Mouse (Mus musculus) erythroblast, embryonic 14.5 days (primary cell): ENCODE results near the gene Cdiptos. TPM values are rescaled to one million over a fixed set of nuclear protein-coding genes. Genes with fewer than 3 reads are reported as not detected.

ENCODE experiments used
- H3K27me3 ChIP-seq: 2 replicates; pipeline ENCODE4 v1.6.1; 2012; ENCODE audit warnings: inconsistent platforms; ENCODE audit not compliant: control insufficient read depth
- H3K36me3 ChIP-seq: 2 replicates; pipeline ENCODE4 v1.6.1; 2012; ENCODE audit warnings: mild to moderate bottlenecking, inconsistent platforms; ENCODE audit not compliant: control insufficient read depth
- H3K4me1 ChIP-seq: 2 replicates; pipeline ENCODE4 v1.6.1; 2012; ENCODE audit warnings: inconsistent platforms; ENCODE audit not compliant: control insufficient read depth
- H3K4me3 ChIP-seq: replicated peaks from 2 replicates; pipeline ENCODE3; 2012; ENCODE audit warnings: moderate library complexity, mild to moderate bottlenecking, inconsistent platforms
- H3K9me3 ChIP-seq: 2 replicates; pipeline ENCODE4 v1.6.1; 2012; ENCODE audit warnings: low read length, inconsistent platforms, mixed read lengths; ENCODE audit not compliant: control insufficient read depth
- GATA1 ChIP-seq: IDR thresholded peaks from 2 replicates; pipeline ENCODE4 v1.6.1; 2012; ENCODE audit warnings: low read length, inconsistent platforms, mixed read lengths
- TAL1 ChIP-seq: IDR thresholded peaks from 3 replicates; pipeline ENCODE4 v1.6.1; 2012; ENCODE audit warnings: low read length, inconsistent platforms, mixed read lengths
- polyA plus RNA-seq: library from polyadenylated mRNA; stranded (reverse); fragments of >175 nt; gene quantifications from 2 replicates; pipeline ENCODE4 v1.2.3, GENCODE M21; 2012

Gene Cdiptos
- not detected in 2 replicates for polyA plus RNA-seq

DNA sequence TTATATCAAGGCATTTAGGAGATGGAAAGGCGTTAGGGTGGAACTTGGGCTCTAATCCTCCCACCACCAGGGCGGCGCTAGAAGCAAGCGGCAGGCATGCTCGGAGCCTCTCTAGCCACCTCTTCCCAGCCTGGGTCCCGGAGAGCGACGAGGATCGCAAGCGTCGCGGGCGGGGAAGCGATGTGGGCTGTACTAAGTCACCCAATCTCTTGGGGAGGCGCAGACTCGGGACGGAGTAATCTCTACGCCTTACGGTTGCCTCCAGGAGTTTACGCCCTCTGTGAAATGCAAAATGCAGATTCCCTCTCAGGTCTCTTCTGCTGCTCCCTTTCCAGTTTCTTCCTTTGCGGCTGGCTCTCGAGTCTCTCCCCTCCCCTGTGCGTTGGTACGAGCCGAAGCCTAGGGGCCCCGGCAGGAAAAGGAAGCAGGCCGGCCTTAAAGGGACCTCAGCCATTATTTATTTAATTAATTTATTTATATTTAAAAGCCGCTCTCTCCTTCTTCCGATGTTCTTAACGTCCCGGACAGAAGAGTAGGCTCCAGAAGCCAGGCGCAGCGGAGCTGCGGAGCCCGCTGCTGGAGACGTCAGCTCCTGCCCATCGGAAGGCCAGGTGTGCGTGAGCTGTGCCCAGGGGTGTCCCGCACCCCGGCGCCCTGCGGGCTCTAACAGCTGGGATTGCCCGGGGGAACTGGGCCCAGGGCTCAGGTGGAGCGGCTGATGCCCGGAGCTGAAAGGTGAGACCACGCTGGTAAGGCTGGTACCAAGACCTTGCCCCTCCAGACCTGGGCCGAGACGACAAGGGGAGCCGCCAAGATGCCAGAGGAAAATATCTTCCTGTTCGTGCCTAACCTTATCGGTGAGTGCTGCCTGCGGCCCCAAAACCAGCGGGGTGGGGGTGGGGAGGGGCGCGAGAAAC lies at the start of gene Cdiptos:
Cdiptos (minus strand) TSS at position 149 of the 917 bp plus-strand sequence.
- peaks cover 35% of the 10 kb centered on the region for H3K36me3 ChIP-seq
- no peaks in the 10 kb centered on the region for H3K9me3 ChIP-seq
- TF ChIP-seq TAL1: no peak
- TF ChIP-seq GATA1: no peak

DNA sequence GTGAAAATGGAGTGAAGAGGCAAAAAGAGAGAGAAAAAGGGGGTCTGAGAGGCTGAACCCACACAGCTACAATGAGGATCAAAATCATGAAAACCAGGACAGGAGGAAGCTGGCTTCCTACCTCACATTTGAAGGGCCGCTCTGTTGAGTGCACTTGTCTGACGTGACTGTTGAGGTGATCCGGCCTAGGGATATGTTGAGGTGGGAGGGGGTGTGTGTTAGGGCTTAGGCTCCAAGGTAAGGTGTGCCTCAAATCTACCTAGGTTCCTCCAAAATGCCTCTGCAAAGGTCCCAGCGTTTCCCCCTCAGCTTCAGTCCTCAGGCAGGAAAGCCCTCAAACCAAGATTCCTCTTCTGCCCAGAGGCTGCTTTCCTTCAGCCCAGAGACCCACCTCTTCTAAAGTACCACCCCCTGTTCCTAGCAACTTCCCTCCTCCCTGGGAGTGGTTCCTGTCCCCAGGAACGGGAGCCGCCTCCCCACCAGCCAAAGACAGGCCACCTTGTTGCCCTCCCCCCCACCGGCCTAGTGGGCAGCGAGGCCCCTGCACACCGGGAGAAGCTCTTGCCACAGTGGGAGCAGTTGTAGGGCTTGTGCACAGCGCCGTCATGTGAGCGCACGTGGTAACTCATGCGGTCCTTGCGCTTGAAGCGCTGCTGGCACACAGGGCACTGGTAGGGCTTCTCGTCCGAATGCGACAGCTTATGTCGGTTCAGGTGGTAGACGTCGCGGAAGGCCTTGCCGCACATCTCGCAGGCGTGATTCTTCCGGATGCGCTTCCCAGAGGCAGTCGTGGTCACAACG lies 49.1 kb upstream of the Cdiptos start:
- Histone ChIP-seq H3K36me3 (peaks cover 73% of the 10 kb centered on the region), H3K9me3 (no peaks in the 10 kb centered on the region), H3K27me3 (peaks cover 7% of the 10 kb centered on the region), H3K4me3 (peak overlapping the region; percentile 94), H3K4me1 (peaks cover 76% of the 10 kb centered on the region)
- TF ChIP-seq GATA1: no peak
- TF ChIP-seq TAL1: no peak

More for the DNA sequence above, at the start of gene Cdiptos:
- Histone ChIP-seq H3K4me3 (peak within 1 kb of the TSS; percentile 79), H3K27me3 (0 out of 2 replicates have a peak, but pooled peaks cover 4% of the 10 kb centered on the region), H3K4me1 (peaks cover 47% of the 10 kb centered on the region)

DNA sequence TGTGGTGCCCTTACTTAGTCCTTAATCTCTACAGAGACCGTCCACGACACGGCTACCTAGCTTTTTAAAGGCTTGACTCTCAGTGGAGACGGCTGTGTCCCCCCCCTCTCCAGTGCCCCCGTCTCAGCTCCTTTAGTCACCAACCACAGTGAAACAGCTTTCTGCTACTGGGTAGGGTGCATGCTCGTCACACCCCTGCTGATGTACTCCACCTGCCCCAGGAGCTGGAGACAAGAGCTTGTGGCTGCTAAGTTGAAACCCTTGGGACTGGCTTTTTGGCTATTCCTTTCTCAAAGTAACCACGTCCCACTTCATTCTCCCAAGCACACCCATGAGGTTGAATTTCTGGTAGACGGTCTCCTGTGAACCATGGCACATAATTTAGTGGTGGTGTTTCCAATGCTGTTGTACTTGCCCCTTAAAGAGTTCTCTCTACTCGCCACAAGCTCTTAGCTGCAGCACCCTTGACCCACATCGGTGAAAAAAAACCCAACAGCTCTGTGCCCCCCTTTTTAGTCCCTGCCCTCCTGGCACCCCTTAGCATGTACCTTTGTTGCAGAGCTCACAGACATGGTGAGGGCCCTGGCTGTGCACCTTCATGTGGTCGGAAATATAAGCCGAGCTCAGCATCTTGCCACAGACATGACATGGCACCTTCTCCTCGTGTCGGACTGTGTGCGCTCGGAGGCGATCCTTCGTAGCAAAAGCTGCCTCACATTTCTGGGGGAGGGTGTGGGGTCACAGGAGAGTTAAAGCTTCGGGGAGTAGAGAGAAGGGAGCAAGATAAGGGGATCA lies 48.2 kb upstream of the Cdiptos start:
- peaks cover 64% of the 10 kb centered on the region for H3K36me3 ChIP-seq
- peaks cover 71% of the 10 kb centered on the region for H3K4me1 ChIP-seq
- TF ChIP-seq TAL1 (no peak), GATA1 (no peak)
- peak overlapping the region; percentile 94 for H3K4me3 ChIP-seq
- H3K9me3 ChIP-seq: no peaks in the 10 kb centered on the region
- peaks cover 7% of the 10 kb centered on the region for H3K27me3 ChIP-seq

DNA sequence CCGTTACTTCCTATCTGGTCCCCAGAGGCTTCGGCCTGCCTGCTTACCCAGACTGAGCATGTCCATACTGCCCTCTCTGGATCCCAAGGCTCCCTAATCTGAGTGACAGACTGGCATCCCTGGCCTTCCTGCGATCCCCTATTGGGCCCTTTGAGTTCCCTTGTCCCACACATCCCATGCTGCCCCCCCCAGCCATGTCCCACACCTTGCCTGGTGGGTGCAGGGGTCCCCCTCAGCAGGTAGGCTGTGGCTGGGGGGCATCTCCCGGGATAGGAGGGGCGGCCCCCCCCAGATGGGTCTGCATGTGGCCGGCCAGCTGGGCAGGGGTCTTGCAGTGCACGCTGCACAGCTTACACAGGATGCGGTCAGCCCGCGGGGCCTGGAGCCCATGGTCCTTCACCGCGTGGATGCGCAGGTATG lies 47.4 kb upstream of the Cdiptos start:
- TF ChIP-seq TAL1 (no peak), GATA1 (no peak)
- Histone ChIP-seq H3K4me3 (peak overlapping the region; percentile 94), H3K4me1 (peaks cover 63% of the 10 kb centered on the region), H3K9me3 (no peaks in the 10 kb centered on the region), H3K27me3 (peaks cover 7% of the 10 kb centered on the region), H3K36me3 (peaks cover 56% of the 10 kb centered on the region)

DNA sequence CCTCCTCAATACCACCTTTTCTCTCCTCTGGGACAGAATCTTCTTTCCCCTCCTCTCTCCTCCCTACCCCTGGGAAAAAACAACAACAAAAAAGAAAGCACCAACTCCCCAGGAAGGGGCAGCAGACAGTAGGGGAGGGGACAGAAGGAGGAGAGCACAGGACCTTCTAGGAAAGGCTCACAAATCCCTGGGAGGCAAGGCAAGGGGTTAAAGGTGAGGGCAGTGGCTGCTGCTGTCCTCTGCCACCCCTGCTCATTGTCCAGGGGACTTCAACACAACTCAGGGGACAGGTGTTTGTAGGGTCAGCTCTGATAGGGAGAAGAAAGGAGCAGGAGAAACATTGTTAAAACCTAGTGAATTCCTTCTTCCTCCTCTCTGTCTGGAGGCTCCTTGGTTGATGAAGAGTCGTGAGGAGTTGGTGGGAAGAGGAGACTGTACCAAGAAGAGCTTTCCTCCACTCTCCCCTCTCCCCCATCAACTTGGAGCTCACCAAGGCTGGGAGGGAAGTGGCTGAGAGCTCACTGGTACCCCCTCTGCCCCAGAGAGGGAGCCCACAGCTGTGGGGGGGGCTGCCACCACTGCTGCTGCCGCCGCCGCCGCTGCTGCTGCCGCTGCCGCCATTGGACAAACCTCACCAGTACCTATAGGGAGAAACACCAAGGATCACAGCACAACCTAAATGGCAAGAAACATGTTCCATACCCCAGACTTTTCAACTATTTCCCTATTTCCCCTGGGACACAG lies 46.8 kb upstream of the Cdiptos start:
- Histone ChIP-seq H3K27me3 (peaks cover 7% of the 10 kb centered on the region), H3K36me3 (peaks cover 50% of the 10 kb centered on the region), H3K9me3 (no peaks in the 10 kb centered on the region), H3K4me3 (peak overlapping the region; percentile 94), H3K4me1 (peaks cover 62% of the 10 kb centered on the region)
- TF ChIP-seq GATA1 (no peak), TAL1 (no peak)

DNA sequence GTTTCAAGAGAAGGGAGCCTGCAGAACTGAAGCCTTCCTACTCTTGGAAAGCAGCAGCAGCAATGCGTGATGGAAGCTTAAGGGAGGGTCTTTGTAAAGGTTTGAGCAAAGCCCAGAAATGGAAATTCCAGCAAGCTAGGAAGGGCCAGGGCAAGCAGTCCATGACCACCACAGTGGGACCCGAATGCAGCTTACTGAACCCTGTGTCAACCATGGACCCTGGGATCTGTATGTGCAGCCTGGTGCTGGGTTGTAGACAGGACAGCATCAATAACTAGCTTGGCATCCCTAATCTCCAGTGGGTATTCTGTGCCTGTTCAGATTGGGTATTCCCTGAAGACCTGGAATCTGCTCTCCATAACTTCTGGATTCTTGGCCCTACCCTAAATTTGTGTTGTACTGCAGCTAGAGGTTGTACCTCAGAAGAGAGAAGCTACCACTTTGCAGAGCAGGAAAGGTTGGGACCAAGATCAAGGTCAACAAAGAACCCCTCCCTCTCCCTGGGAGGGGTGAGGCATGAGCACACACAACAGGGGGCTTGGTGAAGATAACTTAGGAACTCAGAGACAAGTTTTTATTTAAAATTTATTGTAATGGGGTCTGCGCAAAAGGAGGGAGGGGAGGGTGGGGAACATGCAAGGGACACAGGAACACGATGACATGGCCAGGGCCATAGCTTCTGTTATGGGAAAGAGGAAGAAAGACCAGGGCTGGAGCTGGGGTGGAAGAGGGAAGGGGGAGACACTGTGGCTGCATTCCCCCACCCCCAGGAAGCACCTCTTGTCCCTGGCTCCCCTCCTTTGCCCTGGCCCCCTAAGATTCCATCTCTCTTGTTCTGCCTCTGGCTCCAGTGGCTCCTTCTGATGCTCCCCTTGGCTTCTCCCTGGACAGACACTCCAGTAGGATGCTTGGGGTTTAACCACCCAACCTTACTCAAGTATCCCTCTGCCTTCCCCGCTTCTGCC lies 45.9 kb upstream of the Cdiptos start:
- peaks cover 64% of the 10 kb centered on the region for H3K4me1 ChIP-seq
- no peaks in the 10 kb centered on the region for H3K9me3 ChIP-seq
- H3K36me3 ChIP-seq: peaks cover 46% of the 10 kb centered on the region
- TF ChIP-seq TAL1 (no peak), GATA1 (no peak)
- H3K4me3 ChIP-seq: peak overlapping the region; percentile 34
- H3K27me3 ChIP-seq: peaks cover 7% of the 10 kb centered on the region

DNA sequence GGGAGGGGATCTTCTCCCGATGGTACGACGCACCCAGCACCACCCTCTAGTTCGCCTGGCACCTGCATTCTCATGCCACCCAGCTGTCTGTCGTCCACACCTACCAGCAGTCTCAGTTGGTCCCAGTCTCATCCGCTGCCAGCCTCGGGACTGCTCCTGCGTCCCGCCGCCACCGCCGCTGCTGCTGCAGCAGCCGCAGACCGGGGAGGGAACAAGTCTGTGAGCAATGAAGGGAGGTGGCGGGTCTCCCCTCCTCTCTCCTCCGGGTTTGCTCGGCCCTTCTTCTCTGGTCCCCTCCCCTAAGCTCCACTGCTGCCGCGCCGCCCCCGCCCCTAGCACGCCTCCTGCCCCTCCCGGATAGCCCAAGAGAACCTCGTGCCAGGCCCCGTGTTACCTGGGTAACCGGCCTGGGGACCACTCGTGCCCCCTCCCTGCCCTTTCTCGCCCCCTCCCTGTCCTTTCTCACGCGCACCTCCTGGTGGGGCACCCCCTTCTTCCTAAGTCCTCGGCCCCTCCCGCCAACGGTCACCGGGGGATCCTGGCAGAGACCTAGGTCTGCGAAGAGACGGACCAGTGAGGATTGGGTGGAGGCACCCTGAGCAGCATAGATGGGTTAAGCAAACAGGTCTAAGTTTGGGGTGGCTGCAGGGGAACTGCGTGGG lies 45.1 kb upstream of the Cdiptos start, which contains the start of the genes Gm42742 and Prrt2:
Gm42742 (minus strand) TSS at position 197 of the 662 bp plus-strand sequence.
Prrt2 (minus strand) TSS at position 311 of the 662 bp plus-strand sequence.
- peaks cover 72% of the 10 kb centered on the region for H3K4me1 ChIP-seq
- peak within 1 kb of the TSS; percentile 34 for H3K4me3 ChIP-seq
- peaks cover 47% of the 10 kb centered on the region for H3K36me3 ChIP-seq

More for the DNA sequence above, 45.1 kb upstream of the Cdiptos start, which contains the start of the genes Gm42742 and Prrt2:
- TF ChIP-seq GATA1: no peak
- TF ChIP-seq TAL1: no peak
- Histone ChIP-seq H3K9me3 (no peaks in the 10 kb centered on the region), H3K27me3 (peaks cover 7% of the 10 kb centered on the region)
